Mouse (Mus musculus) cortical plate, adult 2 months (tissue): Measurements from ENCODE around the gene Gm14743. TPM values are rescaled to one million over a fixed set of nuclear protein-coding genes. Genes with fewer than 3 reads are reported as not detected.
"Not testable (repeated sequence)": the region's sequence is repeated elsewhere in the genome, so short reads cannot be mapped to it uniquely, and the experiment has no call there.

Source experiments
- H3K27ac ChIP-seq: fragments of 200-500 bp; 2 replicates; pipeline ENCODE4 v1.5.1; 2012; ENCODE audit warnings: low read length, control low read depth, inconsistent platforms; ENCODE audit not compliant: insufficient read depth
- H3K4me1 ChIP-seq: fragments of 200-500 bp; 2 replicates; pipeline ENCODE4 v1.6.1; 2011; ENCODE audit warnings: low read length; ENCODE audit not compliant: control insufficient read depth, insufficient read depth
- H3K4me3 ChIP-seq: fragments of 200-500 bp; 2 replicates; pipeline ENCODE4 v1.5.1; 2011; ENCODE audit warnings: mild to moderate bottlenecking, low read length, control low read depth; ENCODE audit not compliant: insufficient read depth
- CTCF ChIP-seq: fragments of 200-500 bp; IDR thresholded peaks from 2 replicates; pipeline ENCODE4 v1.5.1; 2011; ENCODE audit warnings: mild to moderate bottlenecking, control low read depth, low read length; ENCODE audit not compliant: insufficient read depth; ENCODE audit errors: extremely low read depth
- POLR2A ChIP-seq: fragments of 200-500 bp; IDR thresholded peaks from 2 replicates; pipeline ENCODE4 v1.6.1; 2011; ENCODE audit warnings: mild to moderate bottlenecking, low read length, control low read depth; ENCODE audit not compliant: insufficient read depth; ENCODE audit errors: extremely low read depth
- polyA plus RNA-seq: library from polyadenylated mRNA; depleted of rRNA; stranded (reverse); fragments of >200 nt; gene quantifications from 2 replicates; pipeline ENCODE4 v1.2.3, GENCODE M21; 2012; rRNA removed

Gene Gm14743
- not detected in 2 replicates for polyA plus RNA-seq

DNA sequence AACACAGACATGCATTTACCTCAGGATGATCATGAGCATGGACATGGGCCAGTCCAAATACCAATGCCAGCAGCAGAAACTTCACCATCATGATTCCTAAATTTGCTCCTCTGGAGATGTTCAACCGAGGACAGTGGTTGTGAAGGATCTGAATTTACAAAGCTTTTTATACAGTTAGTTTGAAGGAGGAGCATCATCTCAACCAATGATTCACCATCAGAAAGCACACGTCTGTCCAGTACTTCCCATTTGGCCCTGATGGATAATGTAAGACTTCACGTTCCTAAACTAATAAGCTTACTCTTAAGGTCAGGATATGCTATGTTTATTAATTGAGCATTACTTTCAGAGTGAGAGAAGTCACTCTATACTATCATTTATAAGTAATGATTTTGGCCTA lies at the start of gene Gm14743:
Gene Gm14743, minus strand, starts transcription at position 101 of the 400 bp plus-strand sequence.
- not testable (repeated sequence) for H3K4me1 ChIP-seq, H3K27ac ChIP-seq, H3K4me3 ChIP-seq

GRCm38 (mm10) chrX:78202829-78203228 lies 42.9 kb downstream of the Gm14743 start:
- no peak for TF ChIP-seq POLR2A
- no peak for TF ChIP-seq CTCF
- Histone ChIP-seq H3K4me1 (no peaks in the 10 kb centered on the region), H3K4me3 (no peak overlapping the region), H3K27ac (no peak overlapping the region)

GRCm38 (mm10) chrX:78202220-78202619 lies 43.5 kb downstream of the Gm14743 start:
- H3K27ac ChIP-seq, H3K4me1 ChIP-seq, H3K4me3 ChIP-seq: not testable (repeated sequence)

Other genes with a start within 250 kb of the Gm14743 start
- gene Obp1a, start 154.5 kb downstream of the Gm14743 start, polyA plus RNA-seq, result not detected in 2 replicates
- not detected in 2 replicates for gene Gm5938, start 120.5 kb downstream of the Gm14743 start, polyA plus RNA-seq
- gene Obp1b, start 59.1 kb downstream of the Gm14743 start, polyA plus RNA-seq, result not detected in 2 replicates
- not detected in 2 replicates for gene 4930480E11Rik, start 123.7 kb upstream of the Gm14743 start, polyA plus RNA-seq